Mouse (Mus musculus) heart, embryonic 16.5 days (tissue): Measurements from ENCODE around the gene Pnpla1. TPM values are rescaled to one million over a fixed set of nuclear protein-coding genes. Genes with fewer than 3 reads are reported as not detected.

ENCODE experiments used
- ATAC-seq: fragments of 200-750 bp; cut with Nextera tagmentation; replicated peaks from 2 replicates; pipeline ENCODE4 v1.8.0; 2017; ENCODE audit warnings: moderate number of reproducible peaks; ENCODE audit not compliant: insufficient read depth, low FRiP score; ENCODE audit errors: extremely low read depth
- H3K27ac ChIP-seq: fragments of 300-500 bp; sonication (generic); 2 replicates; pipeline ENCODE4 v1.5.1; 2014; ENCODE audit warnings: mild to moderate bottlenecking, low read length, control low read depth, moderate library complexity
- H3K27me3 ChIP-seq: fragments of 300-500 bp; sonication (generic); 2 replicates; pipeline ENCODE4 v1.6.1; 2014; ENCODE audit warnings: low read length, mixed read lengths; ENCODE audit not compliant: control insufficient read depth, insufficient read depth
- H3K36me3 ChIP-seq: fragments of 300-500 bp; sonication (generic); 2 replicates; pipeline ENCODE4 v1.6.1; 2014; ENCODE audit not compliant: control insufficient read depth, insufficient read depth
- H3K4me1 ChIP-seq: fragments of 300-500 bp; sonication (generic); 2 replicates; pipeline ENCODE4 v1.6.1; 2014; ENCODE audit warnings: low read length, mixed read lengths; ENCODE audit not compliant: control insufficient read depth, insufficient read depth
- H3K4me2 ChIP-seq: fragments of 300-500 bp; sonication (generic); 2 replicates; pipeline ENCODE4 v1.6.1; 2014; ENCODE audit warnings: low read depth, mild to moderate bottlenecking, control low read depth, low read length
- H3K4me3 ChIP-seq: fragments of 300-500 bp; sonication (generic); 2 replicates; pipeline ENCODE4 v1.5.1; 2014; ENCODE audit warnings: mild to moderate bottlenecking, control low read depth, low read length
- H3K9ac ChIP-seq: fragments of 300-500 bp; sonication (generic); 2 replicates; pipeline ENCODE4 v1.6.1; 2014; ENCODE audit warnings: low read length, control low read depth
- H3K9me3 ChIP-seq: fragments of 300-500 bp; sonication (generic); replicated peaks from 2 replicates; pipeline ENCODE4 v1.6.1; 2016; ENCODE audit warnings: low read length; ENCODE audit not compliant: control insufficient read depth
- WGBS: fragments of 180-500 bp; shearing (Covaris S2); extraction: QIAGEN DNeasy Blood & Tissue Kit; methylation state at CpG from one replicate; pipeline ENCODE4 v1.1.7; 2014; 5-methylcytosine and 5-hydroxymethylcytosine counted together
- polyA plus RNA-seq: library from polyadenylated mRNA; unstranded; fragments of >200 nt; fragmentation: Nextera tagmentation; extraction: Ambion mirVana; gene quantifications from 2 replicates; pipeline ENCODE4 v1.2.1, GENCODE M21; 2015

Pnpla1 gene
- polyA plus RNA-seq, 1 experiment from 2014 or later = 0.03 TPM

DNA sequence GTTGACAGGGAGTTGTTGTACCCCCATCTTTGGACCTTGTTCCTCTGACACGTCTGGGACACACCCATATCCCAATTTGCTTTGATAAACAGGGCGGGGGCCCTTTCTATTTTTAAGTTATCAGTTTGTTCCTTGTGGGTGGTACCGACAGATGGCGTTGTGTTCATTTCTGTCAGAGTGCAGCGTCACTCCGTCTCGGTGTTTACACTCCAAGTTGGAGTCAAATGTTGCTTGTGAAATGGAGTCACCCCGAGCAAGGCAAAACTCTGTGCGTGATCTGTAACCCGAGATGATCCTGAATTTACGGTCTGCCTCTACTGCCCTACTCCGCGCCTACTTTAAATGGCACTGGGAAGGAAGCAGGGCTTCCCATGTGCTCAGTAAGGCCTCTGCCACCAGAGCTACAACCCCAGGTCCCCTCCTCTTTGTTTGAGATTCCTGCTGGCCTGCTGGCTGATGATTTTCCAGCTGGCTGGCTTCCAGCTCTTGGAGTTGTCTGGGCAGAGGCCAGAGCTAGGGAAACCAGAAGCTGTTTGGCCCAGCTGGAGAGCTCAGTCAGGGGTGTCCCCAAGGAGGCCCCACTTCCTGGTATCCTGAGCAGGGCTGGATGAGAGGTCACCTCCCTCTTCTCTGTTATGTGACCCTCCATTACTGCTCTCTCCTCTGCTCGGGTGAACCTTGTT lies 72.3 kb downstream of the Pnpla1 start:
- H3K4me1 ChIP-seq = peaks cover 13% of the 10 kb centered on the region
- H3K27ac ChIP-seq = peak overlapping the region; percentile 91
- no peaks in the 10 kb centered on the region for H3K36me3 ChIP-seq
- no peaks in the 10 kb centered on the region for H3K9me3 ChIP-seq
- peak overlapping the region; percentile 51 for H3K4me2 ChIP-seq
- peak overlapping the region; percentile 37; the same call in 1 of the 2 replicates for H3K9ac ChIP-seq
- peak; percentile 89 for ATAC-seq
- 7% methylated on average over 14 of the region's 14 CpGs for WGBS
- peak overlapping the region; percentile 21; the same call in 1 of the 2 replicates for H3K4me3 ChIP-seq
- H3K27me3 ChIP-seq = no peaks in the 10 kb centered on the region

DNA sequence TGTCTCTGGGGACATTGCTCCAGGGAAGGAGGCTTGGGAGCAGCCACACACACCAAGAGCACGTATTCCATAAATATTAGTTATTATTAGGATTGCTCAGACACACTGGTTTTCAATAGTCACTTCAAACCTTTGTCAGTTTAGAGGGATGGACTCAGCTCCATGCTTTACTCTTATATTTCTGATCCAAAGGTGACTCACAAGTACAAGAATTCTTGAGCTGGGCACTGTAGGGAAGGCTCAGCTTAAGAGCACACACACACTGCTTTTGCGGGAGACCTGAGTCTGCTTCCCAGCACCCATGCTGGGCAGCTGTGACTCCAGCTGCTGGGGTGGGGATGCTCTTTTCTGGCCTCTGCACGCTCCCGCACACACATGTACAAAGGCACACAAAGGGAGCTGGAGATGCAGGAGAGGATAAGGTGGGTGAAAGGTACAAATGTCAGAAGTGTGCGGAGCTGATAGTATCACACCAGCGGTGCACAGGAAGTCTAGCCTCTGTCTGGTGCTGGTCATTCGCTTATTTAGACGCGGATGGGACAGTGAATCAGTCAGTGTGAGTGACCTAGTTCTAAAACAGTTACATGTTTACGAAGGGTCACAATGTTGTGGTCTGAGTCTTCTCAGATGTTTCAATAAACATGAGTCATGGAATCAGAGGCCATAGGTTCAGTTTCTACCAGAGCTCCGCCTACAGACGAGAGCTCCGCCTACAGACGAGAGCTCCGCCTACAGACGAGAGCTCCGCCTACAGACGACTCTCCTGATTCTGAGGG lies 73.4 kb downstream of the Pnpla1 start:
- H3K4me2 ChIP-seq = no peak overlapping the region
- ATAC-seq = no peak
- H3K4me1 ChIP-seq = peaks cover 11% of the 10 kb centered on the region
- no peaks in the 10 kb centered on the region; the same call in 1 of the 2 replicates for H3K9me3 ChIP-seq
- peak overlapping the region; percentile 91 for H3K27ac ChIP-seq
- 86% methylated on average over 18 of the region's 18 CpGs for WGBS
- no peaks in the 10 kb centered on the region for H3K27me3 ChIP-seq
- no peaks in the 10 kb centered on the region for H3K36me3 ChIP-seq
- H3K9ac ChIP-seq = peak overlapping the region; percentile 20; the same call in 1 of the 2 replicates
- H3K4me3 ChIP-seq = no peak overlapping the region

DNA sequence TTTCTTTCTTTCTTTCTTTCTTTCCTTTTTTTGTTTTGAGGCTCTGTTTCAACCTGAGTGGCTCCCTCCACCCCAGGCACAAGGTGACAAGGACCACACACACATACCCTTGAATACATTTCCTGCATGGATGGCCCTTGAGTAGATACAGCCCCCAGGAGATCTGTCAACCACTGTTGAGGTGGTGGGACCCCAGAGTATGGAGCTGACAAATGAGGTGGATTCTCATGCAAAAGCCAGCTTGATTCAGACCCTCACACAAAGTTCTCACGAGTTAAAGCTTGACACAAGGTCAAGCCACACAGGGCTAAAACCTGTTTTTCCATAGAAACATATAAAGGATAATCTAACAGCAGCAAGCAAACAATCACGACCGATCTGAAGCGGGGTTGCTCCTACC lies 74.1 kb downstream of the Pnpla1 start:
- WGBS = 82% methylated on average over 4 of the region's 4 CpGs

DNA sequence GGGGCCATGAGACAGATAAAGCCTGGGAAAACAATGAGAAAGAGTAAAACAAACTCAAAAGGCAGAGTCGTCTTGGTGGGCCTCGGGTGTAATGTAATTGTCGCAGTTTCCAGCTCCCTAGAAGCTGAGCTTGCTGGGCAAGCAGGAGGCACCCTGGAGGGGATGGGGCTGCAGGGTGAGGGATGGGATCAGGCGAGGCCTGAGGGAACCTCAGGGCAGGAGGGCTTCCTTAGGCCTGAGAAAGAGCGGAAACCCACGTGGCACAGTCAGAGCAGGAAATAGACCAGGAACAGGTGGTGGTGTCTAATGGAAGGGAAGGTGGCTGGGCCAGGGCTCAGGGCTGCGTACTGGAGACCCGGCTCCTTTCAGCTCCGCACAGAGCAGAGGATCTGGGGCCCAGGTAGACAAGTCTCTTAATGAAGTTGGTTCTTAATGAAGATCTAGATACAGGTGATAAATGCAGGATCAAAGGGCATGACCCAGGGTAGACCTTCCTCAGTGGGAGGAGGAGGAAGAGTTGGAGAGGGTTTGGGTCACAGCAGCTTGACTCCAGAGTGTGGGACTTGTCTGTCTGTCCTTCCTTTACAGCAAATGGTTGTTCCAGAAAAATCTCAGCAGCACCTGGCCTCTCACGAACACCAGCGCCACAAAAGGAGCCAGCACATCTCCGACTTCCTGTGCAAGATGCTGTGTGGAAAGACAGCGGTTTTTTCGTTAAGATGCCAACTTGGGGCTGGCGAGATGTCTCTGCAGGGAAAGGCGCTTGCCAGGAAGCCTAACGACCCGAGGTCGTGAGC lies 76.1 kb downstream of the Pnpla1 start:
- ATAC-seq = no peak
- no peak overlapping the region for H3K4me2 ChIP-seq
- no peaks in the 10 kb centered on the region for H3K36me3 ChIP-seq
- H3K9me3 ChIP-seq = no peaks in the 10 kb centered on the region; the same call in 1 of the 2 replicates
- H3K9ac ChIP-seq = no peak overlapping the region
- H3K4me3 ChIP-seq = no peak overlapping the region
- H3K4me1 ChIP-seq = peaks cover 11% of the 10 kb centered on the region
- WGBS = 65% methylated on average over 19 of the region's 19 CpGs
- H3K27ac ChIP-seq = no peak overlapping the region
- H3K27me3 ChIP-seq = no peaks in the 10 kb centered on the region

More for the DNA sequence above, 74.1 kb downstream of the Pnpla1 start:
- H3K4me2 ChIP-seq = no peak overlapping the region
- no peaks in the 10 kb centered on the region for H3K36me3 ChIP-seq
- no peak overlapping the region for H3K27ac ChIP-seq
- ATAC-seq = no peak
- no peaks in the 10 kb centered on the region; the same call in 1 of the 2 replicates for H3K9me3 ChIP-seq
- no peak overlapping the region for H3K9ac ChIP-seq
- peaks cover 11% of the 10 kb centered on the region for H3K4me1 ChIP-seq
- H3K4me3 ChIP-seq = no peak overlapping the region
- H3K27me3 ChIP-seq = no peaks in the 10 kb centered on the region

DNA sequence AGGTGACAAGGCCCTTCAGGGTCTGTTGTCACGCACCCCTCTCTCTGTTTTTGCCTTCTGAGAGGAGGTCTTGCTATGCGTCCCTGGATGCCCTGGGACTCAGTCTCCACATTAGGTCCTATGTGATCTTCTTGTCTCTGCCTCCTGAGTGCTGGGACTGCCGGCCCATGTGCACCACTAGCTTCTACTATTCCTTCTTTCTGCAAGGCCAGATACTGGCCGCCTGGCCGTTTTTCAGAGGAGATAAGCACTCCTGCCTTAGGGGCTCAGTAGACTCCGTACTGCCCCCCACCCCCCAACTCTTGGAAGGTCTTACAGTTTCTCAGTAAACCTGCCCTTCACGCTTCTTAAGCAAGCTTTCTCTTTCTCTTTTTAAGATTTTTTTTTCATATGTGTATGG lies 77.9 kb downstream of the Pnpla1 start:
- Histone ChIP-seq H3K9me3 (no peaks in the 10 kb centered on the region; the same call in 1 of the 2 replicates), H3K27me3 (no peaks in the 10 kb centered on the region), H3K4me3 (no peak overlapping the region), H3K4me2 (no peak overlapping the region), H3K36me3 (no peaks in the 10 kb centered on the region), H3K27ac (no peak overlapping the region), H3K9ac (no peak overlapping the region), H3K4me1 (0 out of 2 replicates have a peak, but pooled peaks cover 4% of the 10 kb centered on the region)
- no peak for ATAC-seq
- 79% methylated on average over 7 of the region's 7 CpGs for WGBS

DNA sequence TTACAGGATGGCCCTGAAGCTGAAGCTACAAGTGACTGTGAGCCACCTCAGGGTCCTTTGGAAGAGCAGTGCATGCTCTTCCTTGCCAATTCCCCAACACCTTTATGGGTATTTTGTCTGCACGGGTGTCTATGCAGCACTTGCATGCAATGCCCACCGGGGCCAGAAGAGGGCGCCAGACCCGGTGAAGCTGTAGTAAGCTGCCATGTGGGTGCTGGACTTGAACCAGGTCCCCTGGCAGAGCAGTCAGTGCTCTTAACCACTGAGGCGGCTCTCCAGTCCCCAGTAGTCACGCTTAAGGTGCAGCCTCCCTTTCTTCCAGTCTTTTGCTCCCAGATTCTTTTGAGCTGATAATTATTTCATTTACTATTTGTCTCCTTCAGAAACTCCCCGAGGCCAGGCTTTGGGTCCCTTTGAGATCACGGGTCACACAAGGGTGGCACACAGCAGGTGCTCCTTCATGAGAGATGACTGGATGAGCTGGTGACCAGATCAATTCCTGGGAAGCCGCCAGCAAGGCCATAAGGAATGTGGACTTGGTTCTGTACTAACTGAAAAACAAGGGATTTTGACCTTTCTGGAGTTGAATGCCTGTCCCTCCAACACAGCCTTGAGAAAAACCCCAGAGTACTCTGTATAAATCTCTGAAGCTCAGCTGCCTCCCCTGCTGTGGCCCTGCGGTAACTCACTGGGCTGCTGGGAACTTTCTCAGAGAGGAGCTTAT lies 78.6 kb downstream of the Pnpla1 start:
- H3K4me2 ChIP-seq = no peak overlapping the region
- no peak for ATAC-seq
- H3K4me1 ChIP-seq = no peaks in the 10 kb centered on the region
- H3K27ac ChIP-seq = no peak overlapping the region
- H3K9ac ChIP-seq = no peak overlapping the region
- no peak overlapping the region for H3K4me3 ChIP-seq
- H3K27me3 ChIP-seq = no peaks in the 10 kb centered on the region
- 78% methylated on average over 10 of the region's 10 CpGs for WGBS
- H3K9me3 ChIP-seq = no peaks in the 10 kb centered on the region; the same call in 1 of the 2 replicates
- H3K36me3 ChIP-seq = no peaks in the 10 kb centered on the region

Other genes starting within 250 kb of the Pnpla1 start
- gene Srpk1, start 235.7 kb upstream of the Pnpla1 start, polyA plus RNA-seq = 44.3 and 44.9 TPM in 2 replicates
- 0.19 and 0.47 TPM in 2 replicates for gene Slc26a8, start 168.2 kb upstream of the Pnpla1 start, polyA plus RNA-seq
- 29.3 and 31.2 TPM in 2 replicates for gene Mapk14, start 167.1 kb upstream of the Pnpla1 start, polyA plus RNA-seq
- 2.0 TPM in 2 replicates for gene AC170998.1, start 132.3 kb upstream of the Pnpla1 start, polyA plus RNA-seq
- gene Mapk13, start 89.1 kb upstream of the Pnpla1 start, polyA plus RNA-seq = 4.3 and 8.8 TPM in 2 replicates
- gene Brpf3, start 57.3 kb upstream of the Pnpla1 start, polyA plus RNA-seq = 6.7 and 7.2 TPM in 2 replicates
- 0.40 and 0.43 TPM in 2 replicates for gene 4930539E08Rik, start 56.9 kb downstream of the Pnpla1 start, polyA plus RNA-seq
- 0.24 TPM in 1 of 2 replicates, not detected in the other for gene Pxt1, start 85.4 kb downstream of the Pnpla1 start, polyA plus RNA-seq
- 56.8 and 59.2 TPM in 2 replicates for gene Kctd20, start 93.5 kb downstream of the Pnpla1 start, polyA plus RNA-seq
- 84.6 and 90.4 TPM in 2 replicates for gene Stk38, start 149.6 kb downstream of the Pnpla1 start, polyA plus RNA-seq
- gene Srsf3, start 174.2 kb downstream of the Pnpla1 start, polyA plus RNA-seq = 323 and 367 TPM in 2 replicates
- gene Cdkn1a, start 232.6 kb downstream of the Pnpla1 start, polyA plus RNA-seq = 70.1 and 70.7 TPM in 2 replicates